Mouse (Mus musculus): ENCODE measurements around the gene Ppp1r26.

DNA sequence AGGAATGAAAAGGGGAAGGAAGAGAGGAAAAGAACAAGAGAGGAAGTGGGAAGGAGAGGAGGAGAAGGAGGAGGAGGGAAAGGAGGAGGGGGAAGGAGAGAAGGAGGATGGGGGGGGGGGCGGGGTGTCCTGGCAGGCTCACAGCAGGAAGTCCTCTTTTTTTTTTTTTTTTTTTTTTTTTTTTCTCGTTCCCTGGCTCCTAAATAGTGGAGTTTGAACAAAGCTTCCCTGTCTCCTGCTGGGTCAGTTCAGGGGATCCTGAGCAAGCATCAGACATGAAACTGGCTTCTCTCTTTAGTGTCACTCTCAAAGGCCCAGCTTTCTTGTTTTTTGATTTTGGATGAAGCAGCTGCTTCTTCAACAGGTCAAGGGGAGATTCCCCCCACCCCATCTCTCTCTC is 13.1 kb upstream of the Ppp1r26 start:
- TF ChIP-seq CTCF (IDR thresholded peaks at IDR 0.05; ENCODE audit: low read depth) (no peak), EP300 (optimal IDR thresholded peaks at IDR 0.05) (no peak)
